Mouse (Mus musculus) ES-E14 (cell line): ENCODE results near the gene Morc4. TPM values are rescaled to one million over a fixed set of nuclear protein-coding genes. Genes with fewer than 3 reads are reported as not detected.

ENCODE experiments used
- DNase-seq: peaks from one replicate; pipeline ENCODE4 v3.0.0-alpha.2; 2013; ENCODE audit warnings: low read depth, low spot score
- H3K27ac ChIP-seq: 2 replicates; pipeline ENCODE4 v1.5.1; 2012; ENCODE audit warnings: low read depth, mild to moderate bottlenecking, low read length, moderate library complexity, mixed read lengths; ENCODE audit not compliant: poor library complexity, insufficient read depth, severe bottlenecking
- H3K36me3 ChIP-seq: 2 replicates; pipeline ENCODE4 v1.6.1; 2012; ENCODE audit warnings: mild to moderate bottlenecking, low read length, moderate library complexity, mixed read lengths; ENCODE audit not compliant: control insufficient read depth, poor library complexity, insufficient read depth, severe bottlenecking
- H3K4me1 ChIP-seq, 2 experiments: fragments of 150-350 bp in 1 of 2; sonication (generic) in 1 of 2; 2 replicates each; pipeline ENCODE4 v1.6.1; 2012; ENCODE audit warnings: low read length in 2 of 2, mild to moderate bottlenecking in 1 of 2, mixed read lengths in 1 of 2; ENCODE audit not compliant: control insufficient read depth in 2 of 2, insufficient read depth in 2 of 2, poor library complexity in 1 of 2
- H3K4me3 ChIP-seq, 2 experiments: fragments of 150-350 bp in 1 of 2; sonication (generic) in 1 of 2; 2 replicates each; pipeline ENCODE4 v1.5.1; 2012; ENCODE audit warnings: low read length in 2 of 2, low read depth in 1 of 2, mild to moderate bottlenecking in 1 of 2, mixed read lengths in 1 of 2; ENCODE audit not compliant: insufficient read depth in 1 of 2, poor library complexity in 1 of 2, severe bottlenecking in 1 of 2
- H3K9ac ChIP-seq: 2 replicates; pipeline ENCODE4 v1.6.1; 2012; ENCODE audit warnings: low read depth, mild to moderate bottlenecking, low read length, mixed read lengths; ENCODE audit not compliant: poor library complexity, insufficient read depth, severe bottlenecking
- H3K9me3 ChIP-seq: fragments of 150-350 bp; sonication (generic); 2 replicates; pipeline ENCODE4 v1.6.1; 2012; ENCODE audit warnings: low read depth, mild to moderate bottlenecking, low read length; ENCODE audit not compliant: control insufficient read depth, insufficient read depth
- CHD2 ChIP-seq: IDR thresholded peaks from 2 replicates; pipeline ENCODE4 v1.6.1; 2014; ENCODE audit warnings: mild to moderate bottlenecking, low read depth, low read length, inconsistent platforms
- HCFC1 ChIP-seq: IDR thresholded peaks from 2 replicates; pipeline ENCODE4 v1.6.1; 2012; ENCODE audit warnings: low read length, inconsistent platforms, borderline replicate concordance; ENCODE audit not compliant: insufficient read depth
- MAFK ChIP-seq: IDR thresholded peaks from 2 replicates; pipeline ENCODE4 v1.6.1; 2014; ENCODE audit warnings: mild to moderate bottlenecking, low read depth, low read length, inconsistent platforms; ENCODE audit not compliant: insufficient read depth
- ZC3H11A ChIP-seq: IDR thresholded peaks from 2 replicates; pipeline ENCODE4 v1.6.1; 2012; ENCODE audit warnings: low read depth, mild to moderate bottlenecking, inconsistent platforms, low read length, borderline replicate concordance
- ZNF384 ChIP-seq: IDR thresholded peaks from 2 replicates; pipeline ENCODE4 v1.6.1; 2012; ENCODE audit warnings: low read depth, low read length, inconsistent platforms
- in situ Hi-C, 2 experiments: fragments of 600-800 bp; cut with MboI; formaldehyde crosslinking; loops; one replicate each; pipeline ENCODE4 v1.15.1; 2025; ENCODE audit warnings: low sequenced_read_pairs in 2 of 2, inconsistent platforms in 1 of 2; ENCODE audit not compliant: unreplicated experiment in 2 of 2
- total RNA-seq: library from RNA; depleted of rRNA; stranded (reverse); fragments of 300-350 nt; gene quantifications from 2 replicates; pipeline ENCODE4 v1.2.3, GENCODE M21; 2012

Gene Morc4
- total RNA-seq, 1 experiment = 8.0 TPM

- H3K9me3 ChIP-seq = no peaks in the 10 kb centered on the region
- no peak overlapping the region for H3K4me3 ChIP-seq
- no peak for DNase-seq
- in situ Hi-C loops = no loop called here
- no peaks in the 10 kb centered on the region for H3K36me3 ChIP-seq
- TF ChIP-seq ZC3H11A (no peak), CHD2 (no peak), HCFC1 (no peak), ZNF384 (no peak), MAFK (no peak)
- no peak overlapping the region for H3K27ac ChIP-seq
- no peaks in the 10 kb centered on the region for H3K4me1 ChIP-seq
- H3K9ac ChIP-seq = no peak overlapping the region
Observed at GRCm38 (mm10) chrX:139794072-139794845, 77.2 kb downstream of the Morc4 start.

GRCm38 (mm10) chrX:139785764-139786163, 85.7 kb downstream of the Morc4 start:
- H3K36me3 ChIP-seq = no peaks in the 10 kb centered on the region
- in situ Hi-C loops = no loop called here
- H3K9ac ChIP-seq = no peak overlapping the region
- H3K9me3 ChIP-seq = no peaks in the 10 kb centered on the region
- H3K4me3 ChIP-seq = no peak overlapping the region
- H3K4me1 ChIP-seq = peaks cover 2 to 8% of the 10 kb centered on the region in 2 experiments; a peak in 2 of 4 replicates
- H3K27ac ChIP-seq = no peak overlapping the region
- TF ChIP-seq MAFK = no peak
- no peak for TF ChIP-seq HCFC1
- no peak for TF ChIP-seq CHD2
- TF ChIP-seq ZNF384 = no peak
- no peak for TF ChIP-seq ZC3H11A
- no peak for DNase-seq

DNA sequence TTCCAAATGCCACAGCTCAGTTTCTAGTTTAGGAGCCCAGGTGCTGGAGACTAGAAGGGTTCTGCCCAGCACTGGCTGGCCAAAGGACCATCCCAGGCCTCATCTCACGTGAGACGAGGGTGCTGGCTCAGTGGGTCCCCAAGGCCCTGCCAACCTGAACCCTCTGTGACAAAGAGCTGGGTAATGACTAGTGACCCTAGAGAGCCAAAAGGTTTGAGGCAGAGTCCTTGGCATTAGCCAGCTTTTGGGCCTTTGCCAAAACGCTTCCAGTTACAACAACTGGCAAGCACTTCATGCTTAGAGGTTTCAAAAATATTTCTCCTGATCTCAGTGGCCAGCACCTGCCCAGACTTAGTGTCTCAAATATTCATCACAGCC, 88.4 kb downstream of the Morc4 start:
- in situ Hi-C loops = no loop called here
- Histone ChIP-seq H3K4me1 (peaks cover 2 to 10% of the 10 kb centered on the region in 2 experiments; a peak in 2 of 4 replicates), H3K27ac (peak overlapping the region; percentile 83; the same call in 1 of the 2 replicates), H3K4me3 (peak overlapping the region in 1 of 2 experiments; percentile 21; a peak in 1 of 4 replicates), H3K36me3 (peaks cover 2% of the 10 kb centered on the region), H3K9me3 (no peaks in the 10 kb centered on the region), H3K9ac (no peak overlapping the region)
- TF ChIP-seq CHD2 (no peak), ZNF384 (no peak), HCFC1 (no peak), MAFK (no peak), ZC3H11A (no peak)
- DNase-seq = no peak

DNA sequence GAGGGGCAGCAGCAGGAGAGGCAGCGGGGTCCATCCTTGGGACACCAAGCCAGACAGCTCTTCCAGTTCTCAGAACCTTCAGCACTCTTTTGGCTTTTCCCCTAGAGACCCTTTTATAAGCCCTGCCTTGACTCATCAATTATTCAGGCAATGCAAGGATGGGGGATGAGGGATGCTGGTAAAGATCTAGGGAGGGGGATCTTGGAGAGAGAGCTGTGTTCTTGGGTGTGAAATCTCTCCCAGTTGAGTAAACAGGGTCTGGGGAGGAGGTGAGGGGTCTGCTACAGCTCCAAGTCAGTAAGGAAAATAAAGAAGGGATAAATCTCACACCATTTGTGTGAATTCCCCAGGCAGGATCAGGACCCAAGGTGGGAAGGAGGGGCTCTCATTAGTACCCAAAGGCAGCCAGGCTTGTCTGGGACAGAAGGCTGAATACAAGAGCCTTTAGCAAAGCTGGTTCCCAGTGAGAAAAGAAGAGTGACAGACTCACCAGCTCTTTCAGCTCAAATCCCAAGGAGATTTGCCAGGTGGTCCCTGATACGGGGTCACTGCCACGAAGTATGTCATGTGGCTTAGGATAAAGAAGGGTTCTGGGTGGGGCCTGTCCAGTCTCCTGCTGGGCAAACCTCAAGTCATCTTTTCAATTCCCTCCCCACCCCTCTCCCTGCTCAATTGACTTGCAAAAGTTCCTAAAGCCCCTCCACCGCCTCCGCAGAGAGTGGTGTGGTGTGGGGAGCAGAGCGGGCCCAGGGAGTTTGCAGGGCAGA, 89.0 kb downstream of the Morc4 start, which contains the start of gene Ripply1:
Ripply1 (minus strand) TSS at position 76 of the 767 bp plus-strand sequence.
- peaks cover 2 to 10% of the 10 kb centered on the region in 2 experiments; a peak in 2 of 4 replicates for H3K4me1 ChIP-seq
- H3K4me3 ChIP-seq = peak within 1 kb of the TSS; percentile 21 to 49; a peak in 3 of 4 replicates
- H3K9ac ChIP-seq = no peak within 1 kb of the TSS
- H3K9me3 ChIP-seq = no peaks in the 10 kb centered on the region
- TF ChIP-seq CHD2 = no peak
- no peak for TF ChIP-seq MAFK
- no peak for TF ChIP-seq HCFC1
- TF ChIP-seq ZC3H11A = no peak
- peak within 1 kb of the TSS; percentile 94 for H3K27ac ChIP-seq
- DNase-seq = peak; percentile 40
- H3K36me3 ChIP-seq = peaks cover 2% of the 10 kb centered on the region
- in situ Hi-C loops = no loop called here
